Mouse (Mus musculus): Measurements from ENCODE around the gene Rtn3.

Rtn3 gene

DNA sequence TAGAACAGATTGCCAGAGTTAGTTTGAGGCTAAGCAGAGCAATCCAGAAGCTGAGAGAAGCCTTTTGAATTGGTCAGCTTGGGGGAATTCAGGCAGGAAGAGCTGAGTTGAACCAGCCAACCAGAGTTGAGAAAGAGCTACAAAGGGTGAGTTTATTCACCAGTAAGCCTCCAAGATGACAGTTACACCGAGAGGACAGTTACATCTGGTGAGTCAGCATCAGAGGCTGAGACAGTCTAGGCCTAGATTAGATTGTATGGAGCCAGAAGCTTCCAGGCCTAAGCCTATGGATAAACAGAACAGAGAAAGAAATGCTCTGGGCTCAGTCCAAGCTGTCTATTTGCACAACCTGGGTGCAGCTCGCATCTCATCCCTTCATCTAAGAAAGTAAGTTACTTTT, 105.4 kb downstream of the Rtn3 start:
- no peak for DNase-seq
